ENCODE assay signal across 8 mouse cellular contexts in genomic region chr11:60115638-60116276, GRCm38 (mm10). TPM values are rescaled to one million over a fixed set of nuclear protein-coding genes. Genes with fewer than 3 reads are reported as not detected.
DNase-seq lines count a peak whose midpoint lies in the region; ATAC-seq lines count a peak whose summit lies in the region.

No protein-coding gene starts in this region.

- WGBS in forebrain, embryonic 11.5 days = 31% methylated on average over 6 of the region's 6 CpGs
- WGBS in liver, embryonic 11.5 days = 22% methylated on average over 6 of the region's 6 CpGs
- WGBS in stomach, embryonic 16.5 days = 22% methylated on average over 6 of the region's 6 CpGs

- H3K4me1 ChIP-seq in forebrain, embryonic 11.5 days (replicated peaks; ENCODE audit: control insufficient read depth, insufficient read depth, low read length) = peaks cover 18% of the 10 kb centered on the region
- peaks cover 67% of the 10 kb centered on the region for H3K4me1 ChIP-seq in liver, embryonic 11.5 days (replicated peaks; ENCODE audit: control insufficient read depth, insufficient read depth, low read length)
- H3K4me1 ChIP-seq in stomach, embryonic 16.5 days (ENCODE audit: control insufficient read depth, insufficient read depth, low read length) = peaks cover 73% of the 10 kb centered on the region

- H3K9me3 ChIP-seq in forebrain, embryonic 11.5 days (ENCODE audit: control insufficient read depth, low read length) = no peaks in the 10 kb centered on the region
- no peaks in the 10 kb centered on the region for H3K9me3 ChIP-seq in liver, embryonic 11.5 days (ENCODE audit: control insufficient read depth, low read length)
- no peaks in the 10 kb centered on the region for H3K9me3 ChIP-seq in stomach, embryonic 16.5 days (replicated peaks; ENCODE audit: control insufficient read depth, low read length)

- H3K36me3 ChIP-seq in forebrain, embryonic 11.5 days (ENCODE audit: control insufficient read depth, insufficient read depth, low read length) = no peaks in the 10 kb centered on the region
- no peaks in the 10 kb centered on the region for H3K36me3 ChIP-seq in liver, embryonic 11.5 days (ENCODE audit: control insufficient read depth, insufficient read depth, low read length)
- H3K36me3 ChIP-seq in stomach, embryonic 16.5 days (ENCODE audit: control insufficient read depth, insufficient read depth, low read length) = no peaks in the 10 kb centered on the region

- no peak for ATAC-seq in forebrain, embryonic 11.5 days (replicated peaks; ENCODE audit: low FRiP score)
- no peak for ATAC-seq in liver, embryonic 11.5 days (replicated peaks; ENCODE audit: low FRiP score)
- ATAC-seq in stomach, embryonic 16.5 days (ENCODE audit: insufficient read depth, low FRiP score) = no peak

- H3K27me3 ChIP-seq in forebrain, embryonic 11.5 days (ENCODE audit: control insufficient read depth, insufficient read depth, low read length) = no peaks in the 10 kb centered on the region
- H3K27me3 ChIP-seq in liver, embryonic 11.5 days (replicated peaks; ENCODE audit: control insufficient read depth, insufficient read depth, low read length) = no peaks in the 10 kb centered on the region
- H3K27me3 ChIP-seq in stomach, embryonic 16.5 days (ENCODE audit: control insufficient read depth, insufficient read depth, low read length) = no peaks in the 10 kb centered on the region

- peak overlapping the region; percentile 57 for H3K9ac ChIP-seq in forebrain, embryonic 11.5 days (ENCODE audit: low read length)
- H3K9ac ChIP-seq in liver, embryonic 11.5 days (ENCODE audit: low read depth, low read length) = peak overlapping the region; percentile 73
- peak overlapping the region; percentile 81 for H3K9ac ChIP-seq in stomach, embryonic 16.5 days (ENCODE audit: low read length)

- DNase-seq in thymus, postnatal 14 days = peak; percentile 35
- no peak for DNase-seq in thymus, postnatal 36 days
- no peak for DNase-seq in forebrain, embryonic 11.5 days (ENCODE audit: low spot score)
- DNase-seq in liver, embryonic 11.5 days (ENCODE audit: low spot score) = no peak
- no peak for DNase-seq in MN1 (ENCODE audit: low spot score)
- DNase-seq in left cerebral cortex, adult 9 months (ENCODE audit: low spot score in 2 of 2) = no peak
- DNase-seq in right cerebral cortex, postnatal 14 days = no peak

- peak overlapping the region; percentile 44 for H3K4me3 ChIP-seq in forebrain, embryonic 11.5 days (ENCODE audit: low read depth, low read length)
- peak overlapping the region; percentile 54 for H3K4me3 ChIP-seq in liver, embryonic 11.5 days (ENCODE audit: low read depth, low read length)
- H3K4me3 ChIP-seq in stomach, embryonic 16.5 days (replicated peaks; ENCODE audit: low read length) = peak overlapping the region; percentile 57

- H3K27ac ChIP-seq in forebrain, embryonic 11.5 days (ENCODE audit: low read depth, low read length) = peak overlapping the region; percentile 64
- H3K27ac ChIP-seq in liver, embryonic 11.5 days (ENCODE audit: low read depth, low read length) = peak overlapping the region; percentile 76
- peak overlapping the region; percentile 95 for H3K27ac ChIP-seq in stomach, embryonic 16.5 days (ENCODE audit: low read length)

- peak overlapping the region; percentile 73 for H3K4me2 ChIP-seq in forebrain, embryonic 11.5 days (ENCODE audit: low read depth, low read length, severe bottlenecking)
- peak overlapping the region; percentile 80 for H3K4me2 ChIP-seq in liver, embryonic 11.5 days
- H3K4me2 ChIP-seq in stomach, embryonic 16.5 days (ENCODE audit: low read depth, low read length) = peak overlapping the region; percentile 81

RNA-seq across cellular contexts. Expression of gene Rai1, which starts 10.9 kb away (rescaled TPM):
- 28.5 and 36.4 TPM in 2 replicates for polyA plus RNA-seq in forebrain, embryonic 11.5 days (2014; fragmentation: Nextera tagmentation; extraction: Ambion mirVana)
- polyA plus RNA-seq in liver, embryonic 11.5 days (2014; fragmentation: Nextera tagmentation; extraction: Ambion mirVana) = 18.6 and 24.2 TPM in 2 replicates
- 13.9 and 16.1 TPM in 2 replicates for polyA plus RNA-seq in stomach, embryonic 16.5 days (2015; fragmentation: Nextera tagmentation; extraction: Ambion mirVana)
